23 mouse cellular contexts compared by ENCODE assay signal in the genomic region with DNA sequence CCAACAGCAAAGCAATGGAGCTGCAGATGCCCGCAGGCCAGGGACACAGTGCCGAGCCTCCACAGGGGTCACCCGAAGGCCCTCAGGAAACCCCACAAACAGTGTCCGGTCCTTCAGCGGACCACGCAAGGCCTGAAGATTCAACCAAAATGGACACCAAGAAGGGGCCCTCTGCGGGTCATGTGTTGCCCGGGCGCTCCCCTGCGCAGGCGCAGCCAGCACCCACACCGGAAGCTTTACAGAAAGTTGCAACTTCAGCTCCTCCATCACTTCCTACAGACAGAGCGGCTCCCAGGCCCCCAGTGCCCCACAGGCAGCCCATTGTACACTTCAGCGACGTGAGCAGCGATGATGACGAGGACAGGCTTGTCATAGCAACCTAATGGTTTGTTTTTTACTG.
A peak's percentile ranks its signal among the peaks of the same experiment; 100 is the strongest.
DNase-seq lines count a peak whose midpoint lies in the region; ATAC-seq and TF ChIP-seq lines count a peak whose summit lies in the region.
"Had no signal": no experiment of that assay in that cellular context is flagged by ENCODE, and none has a peak within 500 bp of the region (broad histone marks: within the 10 kb centered on the region; RNA-seq: fewer than 3 reads in every experiment).

No protein-coding gene starts in this region.

- no peak overlapping the region for H3K4me2 ChIP-seq in intestine, embryonic 16.5 days (ENCODE audit: low read depth, low read length)
- H3K4me2 ChIP-seq in forebrain, postnatal 0 days (ENCODE audit: low read depth), result no peak overlapping the region
- H3K4me2 ChIP-seq: forebrain, embryonic 13.5 days; heart, embryonic 11.5 days; hindbrain, embryonic 13.5 days had no signal

- DNase-seq in testis, postnatal 10 days (ENCODE audit: low spot score), result no peak
- peak; percentile 42 for DNase-seq in ES-CJ7 (ENCODE audit: low read depth, low spot score)
- peak; percentile 74 for DNase-seq in ZHBTc4 (ENCODE audit: low read depth, low spot score)
- DNase-seq in forebrain, postnatal 0 days, result no peak
- DNase-seq: adrenal gland, adult 2 months; adrenal gland, postnatal 14 days; cerebellum, adult 11 months; cerebellum, adult 8-10 months; cerebellum, postnatal 10 days; cerebellum, postnatal 36 days; gastrocnemius, postnatal 14 days had no signal

- H3K4me1 ChIP-seq in testis, adult 2 months (ENCODE audit: control insufficient read depth, insufficient read depth, low read length), result peaks cover 5% of the 10 kb centered on the region
- no peaks in the 10 kb centered on the region for H3K4me1 ChIP-seq in intestine, embryonic 16.5 days (ENCODE audit: control insufficient read depth, insufficient read depth, low read length)
- H3K4me1 ChIP-seq in forebrain, postnatal 0 days (ENCODE audit: insufficient read depth), result no peaks in the 10 kb centered on the region
- H3K4me1 ChIP-seq: forebrain, embryonic 10.5 days; forebrain, embryonic 13.5 days; hindbrain, embryonic 13.5 days had no signal

- no peaks in the 10 kb centered on the region for H3K36me3 ChIP-seq in testis, adult 2 months (ENCODE audit: control insufficient read depth, insufficient read depth, low read length)
- H3K36me3 ChIP-seq in intestine, embryonic 16.5 days (ENCODE audit: control insufficient read depth, insufficient read depth, low read length), result peaks cover 8% of the 10 kb centered on the region
- peaks cover 19% of the 10 kb centered on the region for H3K36me3 ChIP-seq in forebrain, postnatal 0 days (ENCODE audit: insufficient read depth)

- TF ChIP-seq CTCF in testis, adult 2 months (IDR thresholded peaks at IDR 0.05; ENCODE audit: control insufficient read depth, insufficient read depth, insufficient replicate concordance, low read depth, low read length), result no peak
- TF ChIP-seq CTCF in forebrain, postnatal 0 days (IDR thresholded peaks at IDR 0.05; ENCODE audit: low read depth), result no peak

- no peak; the same call in 1 of the 2 replicates for TF ChIP-seq POLR2A in testis, adult 2 months (IDR thresholded peaks at IDR 0.05; ENCODE audit: control insufficient read depth, low read depth, low read length)

- peak overlapping the region; percentile 71; the same call in 1 of the 2 replicates for H3K27ac ChIP-seq in testis, adult 2 months (ENCODE audit: control insufficient read depth, insufficient read depth, low read depth, low read length)
- H3K27ac ChIP-seq in intestine, embryonic 16.5 days (ENCODE audit: low read length), result no peak overlapping the region
- H3K27ac ChIP-seq in forebrain, postnatal 0 days (ENCODE audit: low read depth, low read length), result no peak overlapping the region
- H3K27ac ChIP-seq: forebrain, embryonic 10.5 days; forebrain, embryonic 13.5 days; gastrocnemius, adult 2 months; hindbrain, embryonic 13.5 days; hindbrain, postnatal 0 days had no signal

- no peaks in the 10 kb centered on the region for H3K9me3 ChIP-seq in intestine, embryonic 16.5 days (ENCODE audit: control insufficient read depth, low read length)
- H3K9me3 ChIP-seq in forebrain, postnatal 0 days (ENCODE audit: low read length), result no peaks in the 10 kb centered on the region
- H3K9me3 ChIP-seq: forebrain, embryonic 10.5 days; forebrain, embryonic 13.5 days; hindbrain, embryonic 13.5 days had no signal

- 94% methylated on average over 17 of the region's 17 CpGs for WGBS in intestine, embryonic 16.5 days
- 97% methylated on average over 17 of the region's 17 CpGs for WGBS in forebrain, postnatal 0 days

- no peak overlapping the region for H3K9ac ChIP-seq in intestine, embryonic 16.5 days (ENCODE audit: low read depth, low read length)
- H3K9ac ChIP-seq in forebrain, postnatal 0 days, result no peak overlapping the region
- H3K9ac ChIP-seq: forebrain, embryonic 13.5 days; hindbrain, embryonic 13.5 days had no signal

- H3K4me3 ChIP-seq in testis, adult 2 months (ENCODE audit: control insufficient read depth, low read depth, low read length), result peak overlapping the region; percentile 93
- no peak overlapping the region for H3K4me3 ChIP-seq in intestine, embryonic 16.5 days (ENCODE audit: low read length)
- H3K4me3 ChIP-seq in forebrain, postnatal 0 days (ENCODE audit: low read depth, low read length), result no peak overlapping the region
- H3K4me3 ChIP-seq: forebrain, embryonic 10.5 days; forebrain, embryonic 13.5 days; gastrocnemius, adult 2 months; hindbrain, embryonic 13.5 days had no signal

- H3K27me3 ChIP-seq in testis, adult 2 months (ENCODE audit: control insufficient read depth, insufficient read depth, low read length), result no peaks in the 10 kb centered on the region
- H3K27me3 ChIP-seq in intestine, embryonic 16.5 days (replicated peaks; ENCODE audit: control insufficient read depth, insufficient read depth, low read length), result no peaks in the 10 kb centered on the region
- H3K27me3 ChIP-seq in forebrain, postnatal 0 days (ENCODE audit: insufficient read depth, low read length), result no peaks in the 10 kb centered on the region
- H3K27me3 ChIP-seq: forebrain, embryonic 13.5 days; hindbrain, embryonic 13.5 days had no signal

- no peak for ATAC-seq in intestine, embryonic 16.5 days
- no peak for ATAC-seq in forebrain, postnatal 0 days
- ATAC-seq: CD4-positive, CD25-positive, alpha-beta regulatory T cell, adult 4 months; forebrain, embryonic 13.5 days; forebrain, embryonic 16.5 days; hindbrain, postnatal 0 days; inflammation-experienced regulatory T-cells, adult 6 months; intestine, postnatal 0 days had no signal

Comparison
In these comparisons a context has a peak if more than half of its experiments do, and no peak if none do; other contexts are left out.
1. DNase-seq: peak in ES-CJ7 (single experiment) and ZHBTc4 (single experiment); none in testis, postnatal 10 days (single experiment) and forebrain, postnatal 0 days (single experiment).